Mouse (Mus musculus) layer of hippocampus, adult 11-12 months (tissue): ENCODE measurements at regions not wholly inside any gene's neighbourhood (a gene's known extent, or its start where the extent isn't known, plus 50 kb on each side); places are given as distances from the start of the nearest gene placed in this dataset.

Source experiments
- DNase-seq: peaks from one replicate; pipeline ENCODE4 v3.0.0; 2022; ENCODE audit warnings: low spot score

GRCm38 (mm10) chrX:131568026-131568425, 1818.5 kb downstream of the Diaph2 start:
- peak; percentile 5 for DNase-seq

GRCm38 (mm10) chrX:131583040-131583439, 1833.5 kb downstream of the Diaph2 start:
- DNase-seq = no peak
